Mouse (Mus musculus): ENCODE measurements at regions not wholly inside any gene's neighbourhood (a gene's known extent, or its start where the extent isn't known, plus 50 kb on each side); places are given as distances from the start of the nearest gene placed in this dataset.

- DNase-seq (ENCODE audit: low spot score in 2 of 2) = no peak
These were observed 67.3 kb upstream of the Map4k3 start for GRCm38 (mm10) chr17:80795453-80796105.

GRCm38 (mm10) chr17:80792605-80793004 is 64.3 kb upstream of the Map4k3 start:
- no peak for DNase-seq (ENCODE audit: low spot score in 2 of 2)

- DNase-seq (ENCODE audit: low spot score in 2 of 2) = no peak
These were observed 61.4 kb upstream of the Map4k3 start for GRCm38 (mm10) chr17:80789706-80790105.

- DNase-seq (ENCODE audit: low spot score in 2 of 2) = no peak
These were observed 60.7 kb upstream of the Map4k3 start for GRCm38 (mm10) chr17:80789000-80789399.

- DNase-seq (ENCODE audit: low spot score in 2 of 2) = no peak
These were observed 58.6 kb upstream of the Map4k3 start for GRCm38 (mm10) chr17:80786858-80787257.

GRCm38 (mm10) chr17:80786061-80786851 is 58.0 kb upstream of the Map4k3 start:
- DNase-seq (ENCODE audit: low spot score in 2 of 2) = no peak

- no peak for DNase-seq (ENCODE audit: low spot score in 2 of 2)
These were observed 57.2 kb upstream of the Map4k3 start for GRCm38 (mm10) chr17:80785476-80785875.

GRCm38 (mm10) chr17:80785049-80785448 is 56.8 kb upstream of the Map4k3 start:
- DNase-seq (ENCODE audit: low spot score in 2 of 2) = no peak

GRCm38 (mm10) chr17:80782233-80782632 is 53.9 kb upstream of the Map4k3 start:
- no peak for DNase-seq (ENCODE audit: low spot score in 2 of 2)

GRCm38 (mm10) chr17:80781621-80782020 is 53.3 kb upstream of the Map4k3 start:
- DNase-seq (ENCODE audit: low spot score in 2 of 2) = no peak

- DNase-seq (ENCODE audit: low spot score in 2 of 2) = no peak
These were observed 52.0 kb upstream of the Map4k3 start for GRCm38 (mm10) chr17:80780303-80780702.

- DNase-seq (ENCODE audit: low spot score in 2 of 2) = peak; percentile 57 to 61
These were observed 51.5 kb upstream of the Map4k3 start for GRCm38 (mm10) chr17:80779782-80780181.
